Mouse (Mus musculus) lung, postnatal 0 days (tissue): ENCODE measurements around the gene Muc20. TPM values are rescaled to one million over a fixed set of nuclear protein-coding genes. Genes with fewer than 3 reads are reported as not detected.
A peak's percentile ranks its signal among the peaks of the same experiment; 100 is the strongest.

Experiments used
- ATAC-seq: fragments of 200-750 bp; cut with Nextera tagmentation; 2 replicates; pipeline ENCODE4 v1.8.0; 2017; ENCODE audit warnings: moderate library complexity
- DNase-seq: peaks from one replicate; pipeline ENCODE4 v3.0.0-alpha.2; 2016; ENCODE audit warnings: low spot score
- H3K27ac ChIP-seq: fragments of 300-500 bp; sonication (generic); 2 replicates; pipeline ENCODE4 v1.5.1; 2014; ENCODE audit warnings: antibody characterized with exemption, mild to moderate bottlenecking, low read length, mixed read lengths
- H3K27me3 ChIP-seq: fragments of 300-500 bp; sonication (generic); replicated peaks from 2 replicates; pipeline ENCODE4 v1.6.1; 2014; ENCODE audit warnings: low read length, mixed read lengths; ENCODE audit not compliant: insufficient read depth
- H3K36me3 ChIP-seq: fragments of 300-500 bp; sonication (generic); 2 replicates; pipeline ENCODE4 v1.6.1; 2014; ENCODE audit warnings: low read length, mixed read lengths; ENCODE audit not compliant: insufficient read depth
- H3K4me1 ChIP-seq: fragments of 300-500 bp; sonication (generic); 2 replicates; pipeline ENCODE4 v1.6.1; 2014; ENCODE audit warnings: antibody characterized with exemption, low read depth, low read length, mixed read lengths; ENCODE audit not compliant: insufficient read depth
- H3K4me2 ChIP-seq: fragments of 300-500 bp; sonication (generic); replicated peaks from 2 replicates; pipeline ENCODE4 v1.6.1; 2014; ENCODE audit warnings: low read depth, mild to moderate bottlenecking, low read length, moderate library complexity, mixed read lengths
- H3K4me3 ChIP-seq: fragments of 300-500 bp; sonication (generic); 2 replicates; pipeline ENCODE4 v1.5.1; 2014; ENCODE audit warnings: low read depth, low read length
- H3K9ac ChIP-seq: fragments of 300-500 bp; sonication (generic); replicated peaks from 2 replicates; pipeline ENCODE4 v1.6.1; 2014; ENCODE audit warnings: low read depth, mild to moderate bottlenecking
- H3K9me3 ChIP-seq: fragments of 300-500 bp; sonication (generic); 2 replicates; pipeline ENCODE4 v1.6.1; 2016; ENCODE audit warnings: low read length, mixed read lengths
- CTCF ChIP-seq: IDR thresholded peaks from 2 replicates; pipeline ENCODE4 v1.5.1; 2016; ENCODE audit warnings: antibody characterized with exemption, mild to moderate bottlenecking
- EP300 ChIP-seq: IDR thresholded peaks from 2 replicates; pipeline ENCODE4 v1.6.1; 2016; ENCODE audit warnings: antibody characterized with exemption, mild to moderate bottlenecking, control low read depth
- WGBS: fragments of 180-500 bp; shearing (Covaris S2); extraction: QIAGEN DNeasy Blood & Tissue Kit; methylation state at CpG from one replicate; pipeline ENCODE4 v1.1.7; 2014; 5-methylcytosine and 5-hydroxymethylcytosine counted together
- polyA plus RNA-seq: library from polyadenylated mRNA; unstranded; fragments of >200 nt; fragmentation: Nextera tagmentation; extraction: Ambion mirVana; gene quantifications from 2 replicates; pipeline ENCODE4 v1.2.1, GENCODE M21; 2015

Muc20 gene
- polyA plus RNA-seq, 1 experiment from 2014 or later: 1.1 TPM

DNA sequence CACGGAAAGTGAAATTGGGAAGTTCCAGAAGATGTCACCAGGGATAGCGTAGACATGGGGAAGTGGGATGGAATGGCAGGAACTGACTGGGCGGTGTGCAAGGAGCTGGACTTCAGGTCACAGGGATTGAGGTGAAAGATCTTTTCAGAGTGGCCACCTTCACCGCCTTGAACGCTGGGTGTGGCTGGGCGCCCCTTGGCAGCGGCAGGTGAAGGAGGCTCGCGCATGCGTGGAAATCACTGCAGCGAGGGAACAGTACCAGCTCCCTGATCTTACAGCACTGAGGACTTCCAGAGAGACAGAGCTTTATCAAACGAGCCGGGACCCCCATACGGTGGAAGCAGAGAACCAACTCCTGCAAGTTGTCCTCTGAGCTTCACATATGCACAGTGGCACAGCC is 17.3 kb upstream of the Muc20 start:
- ATAC-seq: peak; percentile 36
- DNase-seq: peak; percentile 73
- H3K4me2 ChIP-seq: peak overlapping the region; percentile 55
- TF ChIP-seq EP300: no peak
- TF ChIP-seq CTCF: peak; percentile 8; the same call in 1 of the 2 replicates
- H3K9ac ChIP-seq: 0 out of 2 replicates have a peak overlapping the region, but pooled peaks have one; percentile 12
- no peaks in the 10 kb centered on the region for H3K27me3 ChIP-seq
- no peaks in the 10 kb centered on the region for H3K4me1 ChIP-seq
- 24% methylated on average over 14 of the region's 14 CpGs for whole genome bisulfite sequencing
- peak overlapping the region; percentile 5; the same call in 1 of the 2 replicates for H3K27ac ChIP-seq
- H3K36me3 ChIP-seq: no peaks in the 10 kb centered on the region
- H3K4me3 ChIP-seq: peak overlapping the region; percentile 33
- no peaks in the 10 kb centered on the region for H3K9me3 ChIP-seq

DNA sequence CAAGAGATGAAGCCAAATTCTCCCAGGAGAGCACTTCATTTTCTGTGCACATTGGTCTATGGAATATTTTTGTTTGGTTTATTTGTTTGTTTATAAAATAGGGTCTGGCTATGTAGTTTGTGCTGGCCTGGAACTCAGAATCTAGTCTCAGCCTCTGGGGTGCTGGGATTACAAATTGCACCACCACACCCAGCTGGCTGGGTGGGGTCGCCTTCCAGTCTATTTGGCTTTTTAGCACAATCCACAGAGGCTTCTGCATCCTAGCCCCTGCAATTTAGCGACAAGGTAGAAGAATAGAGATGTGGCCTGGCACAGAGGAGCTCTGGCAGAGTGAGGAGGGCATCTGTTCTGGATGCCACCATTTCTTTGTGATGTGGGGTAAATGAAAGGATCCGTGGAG is 16.5 kb upstream of the Muc20 start:
- DNase-seq (no peak), ATAC-seq (no peak)
- Histone ChIP-seq H3K27me3 (no peaks in the 10 kb centered on the region), H3K9me3 (no peaks in the 10 kb centered on the region), H3K27ac (no peak overlapping the region), H3K9ac (no peak overlapping the region), H3K36me3 (no peaks in the 10 kb centered on the region), H3K4me2 (no peak overlapping the region), H3K4me3 (no peak overlapping the region), H3K4me1 (no peaks in the 10 kb centered on the region)
- TF ChIP-seq EP300 (no peak), CTCF (no peak)
- WGBS: 76% methylated on average over 3 of the region's 3 CpGs

DNA sequence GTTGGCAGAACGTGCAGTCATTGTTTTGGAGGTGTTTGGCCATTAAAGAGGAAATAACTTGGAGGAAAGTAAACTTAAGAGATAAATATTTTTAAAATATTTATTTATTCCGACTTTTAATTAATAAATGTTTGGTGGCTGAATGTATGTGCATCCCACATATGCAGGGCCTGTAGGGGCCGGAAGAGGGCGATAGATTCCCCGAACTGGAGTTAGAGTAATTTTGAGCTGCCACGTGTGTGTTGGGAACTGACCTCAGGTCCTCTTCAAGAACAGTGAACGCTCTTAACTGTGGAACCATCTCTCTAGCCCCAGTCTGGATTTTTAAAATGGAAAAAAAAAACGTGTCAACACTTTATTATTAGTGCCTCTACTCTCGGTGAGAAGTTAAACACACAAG is 16.1 kb upstream of the Muc20 start:
- Histone ChIP-seq H3K9me3 (no peaks in the 10 kb centered on the region), H3K36me3 (no peaks in the 10 kb centered on the region), H3K27ac (no peak overlapping the region), H3K4me2 (0 out of 2 replicates have a peak overlapping the region, but pooled peaks have one; percentile 35), H3K9ac (no peak overlapping the region), H3K27me3 (no peaks in the 10 kb centered on the region), H3K4me3 (no peak overlapping the region), H3K4me1 (no peaks in the 10 kb centered on the region)
- no peak for TF ChIP-seq CTCF
- no peak for TF ChIP-seq EP300
- DNase-seq: no peak
- ATAC-seq: peak; percentile 27
- WGBS: 35% methylated on average over 9 of the region's 9 CpGs

DNA sequence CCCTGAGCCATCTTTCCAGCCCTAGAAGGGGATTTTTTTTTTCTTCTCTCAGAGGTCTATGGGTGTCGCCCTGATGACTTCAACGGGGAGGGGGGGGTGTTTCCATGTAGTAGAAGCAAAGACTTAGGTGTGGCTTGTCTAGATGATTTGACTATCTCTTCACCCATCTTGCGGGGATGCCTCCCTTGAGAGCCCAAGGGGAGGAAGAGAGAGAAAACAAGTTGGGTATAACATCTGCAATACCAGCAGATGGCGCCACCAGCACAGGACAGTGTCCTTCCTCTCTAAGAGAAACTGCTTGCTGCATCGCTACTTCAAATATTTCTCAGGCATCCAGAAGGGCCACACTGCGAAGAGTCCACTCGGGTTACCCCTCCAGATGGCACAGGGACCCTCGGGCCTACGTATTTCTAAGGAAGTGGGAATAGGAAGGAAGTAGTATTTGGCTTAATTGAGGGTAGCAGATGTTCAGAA is 15.7 kb upstream of the Muc20 start:
- peak; percentile 79 for ATAC-seq
- peak; percentile 95 for DNase-seq
- no peaks in the 10 kb centered on the region for H3K9me3 ChIP-seq
- H3K9ac ChIP-seq: no peak overlapping the region
- 3% methylated on average over 9 of the region's 9 CpGs for WGBS
- peak; percentile 97 for TF ChIP-seq CTCF
- peak; percentile 77 for TF ChIP-seq EP300
- H3K36me3 ChIP-seq: no peaks in the 10 kb centered on the region
- H3K4me2 ChIP-seq: 0 out of 2 replicates have a peak overlapping the region, but pooled peaks have one; percentile 35
- no peaks in the 10 kb centered on the region for H3K4me1 ChIP-seq
- no peak overlapping the region for H3K27ac ChIP-seq
- H3K27me3 ChIP-seq: no peaks in the 10 kb centered on the region
- H3K4me3 ChIP-seq: no peak overlapping the region

DNA sequence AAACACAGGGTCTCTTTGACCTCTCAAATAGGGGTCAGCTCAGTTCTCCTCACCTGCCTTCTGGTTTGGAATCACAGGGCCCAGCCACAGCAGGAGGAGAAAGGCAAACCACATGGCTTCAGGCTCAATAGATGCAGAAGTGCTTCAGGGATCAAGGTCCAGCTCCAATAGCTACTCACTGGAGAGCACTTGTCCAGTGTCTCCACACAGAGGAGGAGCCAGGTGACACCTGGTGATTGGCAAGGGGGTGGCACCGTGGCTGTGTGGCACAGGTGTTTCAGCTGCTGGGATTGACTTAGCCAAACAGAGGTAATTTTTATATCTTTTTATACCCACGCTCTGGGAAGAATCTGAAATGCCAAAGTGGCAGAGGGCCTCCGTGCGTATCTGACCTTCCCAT is 13.1 kb upstream of the Muc20 start, which contains the start of gene Smbd1:
Smbd1 (minus strand) TSS at position 157 of the 400 bp plus-strand sequence.
- Histone ChIP-seq H3K4me1 (no peaks in the 10 kb centered on the region), H3K36me3 (no peaks in the 10 kb centered on the region), H3K9me3 (no peaks in the 10 kb centered on the region), H3K4me2 (no peak within 1 kb of the TSS), H3K27me3 (no peaks in the 10 kb centered on the region), H3K9ac (no peak within 1 kb of the TSS), H3K4me3 (no peak within 1 kb of the TSS), H3K27ac (no peak within 1 kb of the TSS)
- 81% methylated on average over 4 of the region's 4 CpGs for WGBS
- no peak for TF ChIP-seq EP300
- no peak for TF ChIP-seq CTCF
- DNase-seq (no peak), ATAC-seq (no peak)

DNA sequence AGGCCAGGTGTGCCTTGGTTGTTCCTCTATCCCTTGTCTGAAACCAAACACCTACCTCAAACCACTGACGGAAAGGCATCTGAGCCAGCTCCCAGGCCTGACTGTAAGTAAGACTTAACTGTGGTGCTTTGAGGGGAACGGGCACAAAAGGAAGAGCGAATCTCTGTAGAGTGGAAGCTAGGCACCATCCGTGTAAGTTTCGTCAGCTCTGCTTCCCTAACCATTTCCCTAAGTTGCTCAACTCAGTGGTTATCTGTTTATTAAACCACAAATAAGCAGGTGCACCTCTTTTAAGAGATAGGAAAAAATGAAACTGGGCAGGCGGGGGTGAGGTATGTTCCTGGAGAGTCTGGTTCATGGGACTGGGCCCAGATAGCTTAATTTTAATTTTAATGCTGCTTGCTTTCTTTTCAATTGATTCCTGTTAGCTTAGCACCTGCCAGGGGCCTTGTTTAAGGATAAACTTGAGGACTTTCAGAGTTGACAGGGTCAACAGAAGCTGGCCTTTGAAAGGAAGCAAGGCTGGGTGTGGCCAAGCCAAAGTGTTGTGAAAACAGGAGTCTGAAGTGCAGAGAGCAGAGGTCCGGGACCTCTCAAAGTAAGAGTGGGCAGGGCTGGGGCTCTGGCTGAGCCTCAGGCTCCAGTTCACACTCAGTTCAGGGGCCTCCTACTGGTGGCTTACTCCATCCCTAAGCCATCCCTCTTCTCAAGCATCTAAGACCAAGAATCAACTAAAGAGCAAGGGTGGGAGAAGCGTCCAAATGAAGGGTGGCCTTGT is 10.4 kb upstream of the Muc20 start:
- Histone ChIP-seq H3K36me3 (no peaks in the 10 kb centered on the region), H3K9ac (no peak overlapping the region), H3K4me2 (no peak overlapping the region), H3K4me1 (no peaks in the 10 kb centered on the region; the same call in 1 of the 2 replicates), H3K27me3 (no peaks in the 10 kb centered on the region), H3K4me3 (no peak overlapping the region), H3K9me3 (no peaks in the 10 kb centered on the region), H3K27ac (peak overlapping the region; percentile 45; the same call in 1 of the 2 replicates)
- ATAC-seq: peak; percentile 88
- DNase-seq: peak; percentile 92
- TF ChIP-seq CTCF: peak; percentile 50
- TF ChIP-seq EP300: peak; percentile 44; the same call in 1 of the 2 replicates
- WGBS: 42% methylated on average over 8 of the region's 8 CpGs
